Mouse (Mus musculus): ENCODE measurements at regions not wholly inside any gene's neighbourhood (a gene's known extent, or its start where the extent isn't known, plus 50 kb on each side); places are given as distances from the start of the nearest gene placed in this dataset.
"Not testable (repeated sequence)": the region's sequence is repeated elsewhere in the genome, so short reads cannot be mapped to it uniquely, and the experiment has no call there.

- no peaks in the 10 kb centered on the region for H3K27me3 ChIP-seq (replicated peaks; ENCODE audit: control insufficient read depth, insufficient read depth, low read length)
- H3K27ac ChIP-seq (ENCODE audit: low read depth, low read length): no peak overlapping the region
- ATAC-seq: no peak
- 67% methylated on average over 8 of the region's 8 CpGs for WGBS
- H3K36me3 ChIP-seq (ENCODE audit: control insufficient read depth, insufficient read depth): no peaks in the 10 kb centered on the region
- H3K9ac ChIP-seq (ENCODE audit: low read depth, low read length): no peak overlapping the region
- H3K4me2 ChIP-seq (replicated peaks; ENCODE audit: low read depth): no peak overlapping the region
- H3K4me1 ChIP-seq (replicated peaks; ENCODE audit: control insufficient read depth, insufficient read depth, low read length): no peaks in the 10 kb centered on the region
- no peak for TF ChIP-seq CTCF (IDR thresholded peaks at IDR 0.05; ENCODE audit: low read depth)
- no peaks in the 10 kb centered on the region for H3K9me3 ChIP-seq (ENCODE audit: control insufficient read depth)
- no peak overlapping the region for H3K4me3 ChIP-seq (ENCODE audit: low read depth, low read length)
Observed at GRCm38 (mm10) chr7:73250593-73250992, 124.7 kb upstream of the Rgma start.

- no peak for TF ChIP-seq CTCF (IDR thresholded peaks at IDR 0.05; ENCODE audit: low read depth)
- 76% methylated on average over 6 of the region's 6 CpGs for WGBS
- Histone ChIP-seq H3K27ac (ENCODE audit: low read depth, low read length) (no peak overlapping the region), H3K4me1 (replicated peaks; ENCODE audit: control insufficient read depth, insufficient read depth, low read length) (no peaks in the 10 kb centered on the region), H3K4me2 (replicated peaks; ENCODE audit: low read depth) (no peak overlapping the region), H3K36me3 (ENCODE audit: control insufficient read depth, insufficient read depth) (no peaks in the 10 kb centered on the region), H3K9ac (ENCODE audit: low read depth, low read length) (no peak overlapping the region), H3K9me3 (ENCODE audit: control insufficient read depth) (no peaks in the 10 kb centered on the region), H3K4me3 (ENCODE audit: low read depth, low read length) (no peak overlapping the region), H3K27me3 (replicated peaks; ENCODE audit: control insufficient read depth, insufficient read depth, low read length) (no peaks in the 10 kb centered on the region)
- no peak for ATAC-seq
Observed at GRCm38 (mm10) chr7:73251187-73251740, 124.0 kb upstream of the Rgma start.

- H3K9ac ChIP-seq (ENCODE audit: low read depth, low read length); H3K27ac ChIP-seq (ENCODE audit: low read depth, low read length); H3K4me2 ChIP-seq (replicated peaks; ENCODE audit: low read depth); H3K36me3 ChIP-seq (ENCODE audit: control insufficient read depth, insufficient read depth); H3K9me3 ChIP-seq (ENCODE audit: control insufficient read depth); H3K27me3 ChIP-seq (replicated peaks; ENCODE audit: control insufficient read depth, insufficient read depth, low read length); ATAC-seq; H3K4me1 ChIP-seq (replicated peaks; ENCODE audit: control insufficient read depth, insufficient read depth, low read length); H3K4me3 ChIP-seq (ENCODE audit: low read depth, low read length): not testable (repeated sequence)
- WGBS: 83% methylated on average over 4 of the region's 7 CpGs
Observed at GRCm38 (mm10) chr7:73254972-73255371, 120.3 kb upstream of the Rgma start.

GRCm38 (mm10) chr7:73260140-73260539, 115.2 kb upstream of the Rgma start:
- no peaks in the 10 kb centered on the region for H3K27me3 ChIP-seq (replicated peaks; ENCODE audit: control insufficient read depth, insufficient read depth, low read length)
- 69% methylated on average over 4 of the region's 4 CpGs for WGBS

DNA sequence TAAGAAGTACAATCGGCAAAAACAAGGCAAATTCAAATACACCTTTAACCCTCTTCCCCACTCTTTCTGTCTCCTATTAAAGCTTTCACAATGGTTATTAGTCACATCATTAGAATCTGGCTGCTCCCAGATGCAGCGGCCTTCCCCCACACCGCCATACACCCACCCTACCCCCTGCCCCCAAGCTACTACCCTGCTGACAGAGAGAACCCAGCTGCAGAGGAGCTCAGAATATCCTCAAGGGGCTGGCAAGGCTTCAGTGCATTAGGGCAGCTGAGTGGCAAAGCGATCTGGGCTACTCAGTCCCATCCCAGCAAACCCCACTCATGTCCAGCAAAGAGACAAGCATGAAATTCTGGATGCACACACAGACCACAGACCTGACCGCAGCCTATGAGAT, 113.6 kb upstream of the Rgma start:
- Histone ChIP-seq H3K9me3 (ENCODE audit: control insufficient read depth) (no peaks in the 10 kb centered on the region), H3K27me3 (replicated peaks; ENCODE audit: control insufficient read depth, insufficient read depth, low read length) (no peaks in the 10 kb centered on the region), H3K4me2 (replicated peaks; ENCODE audit: low read depth) (no peak overlapping the region), H3K4me3 (ENCODE audit: low read depth, low read length) (no peak overlapping the region), H3K36me3 (ENCODE audit: control insufficient read depth, insufficient read depth) (no peaks in the 10 kb centered on the region), H3K9ac (ENCODE audit: low read depth, low read length) (no peak overlapping the region), H3K4me1 (replicated peaks; ENCODE audit: control insufficient read depth, insufficient read depth, low read length) (no peaks in the 10 kb centered on the region), H3K27ac (ENCODE audit: low read depth, low read length) (no peak overlapping the region)
- 82% methylated on average over 5 of the region's 5 CpGs for WGBS
- no peak for ATAC-seq
- TF ChIP-seq CTCF (IDR thresholded peaks at IDR 0.05; ENCODE audit: low read depth): no peak

More at GRCm38 (mm10) chr7:73260140-73260539, 115.2 kb upstream of the Rgma start:
- TF ChIP-seq CTCF (IDR thresholded peaks at IDR 0.05; ENCODE audit: low read depth): no peak
- Histone ChIP-seq H3K4me3 (ENCODE audit: low read depth, low read length) (no peak overlapping the region), H3K4me2 (replicated peaks; ENCODE audit: low read depth) (no peak overlapping the region), H3K27ac (ENCODE audit: low read depth, low read length) (no peak overlapping the region), H3K9ac (ENCODE audit: low read depth, low read length) (no peak overlapping the region), H3K9me3 (ENCODE audit: control insufficient read depth) (no peaks in the 10 kb centered on the region), H3K36me3 (ENCODE audit: control insufficient read depth, insufficient read depth) (no peaks in the 10 kb centered on the region), H3K4me1 (replicated peaks; ENCODE audit: control insufficient read depth, insufficient read depth, low read length) (no peaks in the 10 kb centered on the region)
- no peak for ATAC-seq

DNA sequence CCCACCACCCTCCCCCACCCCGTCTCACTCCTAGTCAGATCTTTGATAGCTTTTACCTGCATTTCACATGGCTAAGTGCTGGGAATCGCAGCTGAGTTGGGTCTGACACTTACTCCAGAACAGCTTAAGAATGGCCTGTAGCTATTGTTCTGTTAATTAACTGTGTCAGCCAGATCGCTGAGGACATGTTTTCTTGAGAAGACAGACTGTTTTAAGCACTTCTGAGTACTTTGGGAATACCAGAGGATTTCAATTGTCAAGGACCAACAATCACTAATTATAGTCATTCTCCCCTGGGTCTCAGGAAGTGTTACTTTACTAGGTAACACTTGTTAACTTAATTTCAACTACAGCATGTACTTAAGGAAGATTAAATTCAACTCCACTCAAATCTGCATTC, 112.8 kb upstream of the Rgma start:
- Histone ChIP-seq H3K27me3 (replicated peaks; ENCODE audit: control insufficient read depth, insufficient read depth, low read length) (no peaks in the 10 kb centered on the region), H3K4me2 (replicated peaks; ENCODE audit: low read depth) (no peak overlapping the region), H3K36me3 (ENCODE audit: control insufficient read depth, insufficient read depth) (no peaks in the 10 kb centered on the region), H3K9ac (ENCODE audit: low read depth, low read length) (no peak overlapping the region), H3K4me1 (replicated peaks; ENCODE audit: control insufficient read depth, insufficient read depth, low read length) (no peaks in the 10 kb centered on the region), H3K9me3 (ENCODE audit: control insufficient read depth) (no peaks in the 10 kb centered on the region), H3K27ac (ENCODE audit: low read depth, low read length) (no peak overlapping the region), H3K4me3 (ENCODE audit: low read depth, low read length) (no peak overlapping the region)
- WGBS: 54% methylated on average over 3 of the region's 3 CpGs
- no peak for ATAC-seq
- no peak for TF ChIP-seq CTCF (IDR thresholded peaks at IDR 0.05; ENCODE audit: low read depth)

DNA sequence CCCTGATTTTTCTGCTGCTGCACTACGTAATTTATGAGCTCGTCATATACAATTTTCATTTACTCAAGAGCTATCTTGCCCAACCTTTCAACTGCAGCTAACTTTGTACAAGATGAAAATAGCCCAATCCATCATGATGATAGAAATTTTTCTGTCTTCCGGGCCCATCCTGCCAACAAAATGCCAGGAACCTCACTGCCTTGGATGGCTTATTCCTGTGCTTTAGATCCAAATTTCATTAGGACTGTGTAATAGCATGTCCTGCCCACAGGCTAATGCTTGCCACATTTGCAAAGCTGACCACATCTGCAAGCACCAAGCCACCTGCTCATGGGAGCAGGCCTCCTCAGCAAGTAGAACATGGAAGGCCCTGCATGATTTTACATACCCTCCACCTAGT, 105.7 kb upstream of the Rgma start:
- TF ChIP-seq CTCF (IDR thresholded peaks at IDR 0.05; ENCODE audit: low read depth): 0 out of 2 replicates have a peak, but pooled peaks have one; percentile 10
- no peak for ATAC-seq
- Histone ChIP-seq H3K9ac (ENCODE audit: low read depth, low read length) (no peak overlapping the region), H3K27ac (ENCODE audit: low read depth, low read length) (no peak overlapping the region), H3K4me2 (replicated peaks; ENCODE audit: low read depth) (no peak overlapping the region), H3K4me3 (ENCODE audit: low read depth, low read length) (no peak overlapping the region), H3K9me3 (ENCODE audit: control insufficient read depth) (no peaks in the 10 kb centered on the region), H3K36me3 (ENCODE audit: control insufficient read depth, insufficient read depth) (no peaks in the 10 kb centered on the region), H3K4me1 (replicated peaks; ENCODE audit: control insufficient read depth, insufficient read depth, low read length) (no peaks in the 10 kb centered on the region), H3K27me3 (replicated peaks; ENCODE audit: control insufficient read depth, insufficient read depth, low read length) (no peaks in the 10 kb centered on the region)
- WGBS: 82% methylated on average over 3 of the region's 3 CpGs
